ENCODE assay signal across 8 mouse cellular contexts in the genomic region with DNA sequence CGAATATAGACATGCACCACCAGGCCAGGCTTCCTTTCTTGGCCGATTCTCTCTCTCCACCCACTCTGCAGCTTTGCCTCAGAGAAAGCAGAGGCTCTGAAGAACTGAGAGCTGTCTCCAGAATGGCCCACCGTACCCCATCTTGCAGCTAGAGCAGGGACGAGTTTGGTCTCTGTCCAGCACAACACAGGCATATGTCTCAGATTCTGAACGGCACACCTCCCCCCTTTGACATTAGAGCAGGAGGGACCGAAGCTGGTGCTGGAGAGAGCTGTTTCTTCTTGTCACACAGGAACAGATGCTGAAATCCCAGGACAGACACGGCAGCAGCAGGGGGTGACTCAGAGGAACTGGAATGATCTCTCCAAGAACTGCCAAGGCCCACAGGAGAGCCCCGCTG. TPM values are rescaled to one million over a fixed set of nuclear protein-coding genes. Genes with fewer than 3 reads are reported as not detected.
DNase-seq lines count a peak whose midpoint lies in the region.

No protein-coding gene starts in this region.

- DNase-seq in cerebellum, adult 11-12 months: peak; percentile 34
- no peak for DNase-seq in cerebellum, adult 9-10 months
- DNase-seq in layer of hippocampus, adult 18-20 months (ENCODE audit: low spot score in 2 of 2): peak; percentile 71 to 75
- no peak for DNase-seq in layer of hippocampus, adult 9-10 months (ENCODE audit: low spot score)
- peak; percentile 72 to 79 for DNase-seq in frontal cortex, adult 2 months (ENCODE audit: extremely low spot score in 1 of 2, low spot score in 1 of 2)
- peak; percentile 47 for DNase-seq in right cerebral cortex, postnatal 14 days
- DNase-seq in kidney, adult 8-10 months: no peak
- no peak for DNase-seq in natural killer cell, adult 2 months (ENCODE audit: low spot score in 2 of 2)

RNA-seq across cellular contexts. Expression of a gene that starts 9.4 kb away (rescaled TPM):
- total RNA-seq in layer of hippocampus, adult 18-20 months (2021): 1 to 10 TPM; 6.5 to 8.2 TPM
- polyA plus RNA-seq in frontal cortex, adult 2 months (2012; rRNA removed): 13.3 and 16.2 TPM in 2 replicates

RNA-seq across cellular contexts. Expression of a gene that starts 10.5 kb away (rescaled TPM):
- total RNA-seq in layer of hippocampus, adult 18-20 months (2021): 100 to 1,000 TPM; 241 to 242 TPM
- 184 and 186 TPM in 2 replicates for polyA plus RNA-seq in frontal cortex, adult 2 months (2012; rRNA removed)

RNA-seq across cellular contexts. Expression of a gene that starts 51.4 kb away (rescaled TPM):
- 10 to 100 TPM; 48.5 to 48.9 TPM for total RNA-seq in layer of hippocampus, adult 18-20 months (2021)
- 37.5 and 42.8 TPM in 2 replicates for polyA plus RNA-seq in frontal cortex, adult 2 months (2012; rRNA removed)

Comparison
In these comparisons a context has a peak if more than half of its experiments do, and no peak if none do; other contexts are left out.
1. DNase-seq: peak in cerebellum, adult 11-12 months (single experiment), layer of hippocampus, adult 18-20 months (2 of 2), frontal cortex, adult 2 months (2 of 2) and right cerebral cortex, postnatal 14 days (single experiment); none in cerebellum, adult 9-10 months (single experiment), layer of hippocampus, adult 9-10 months (single experiment), kidney, adult 8-10 months (0 of 2) and natural killer cell, adult 2 months (0 of 2).